Mouse (Mus musculus) kidney, postnatal 0 days (tissue): ENCODE measurements around the gene Slc26a10. TPM values are rescaled to one million over a fixed set of nuclear protein-coding genes. Genes with fewer than 3 reads are reported as not detected.

ENCODE experiments used
- ATAC-seq: fragments of 200-750 bp; cut with Nextera tagmentation; replicated peaks from 2 replicates; pipeline ENCODE4 v1.8.0; 2017; ENCODE audit warnings: low read depth, moderate number of reproducible peaks, moderate TSS enrichment, moderate library complexity; ENCODE audit not compliant: low FRiP score
- DNase-seq: peaks from one replicate; pipeline ENCODE4 v3.0.0-alpha.2; 2016; ENCODE audit warnings: low spot score
- H3K27ac ChIP-seq: fragments of 300-500 bp; sonication (generic); 2 replicates; pipeline ENCODE4 v1.5.1; 2014; ENCODE audit warnings: mild to moderate bottlenecking
- H3K27me3 ChIP-seq: fragments of 300-500 bp; sonication (generic); 2 replicates; pipeline ENCODE4 v1.6.1; 2014; ENCODE audit warnings: low read length, mixed read lengths; ENCODE audit not compliant: insufficient read depth
- H3K36me3 ChIP-seq: fragments of 300-500 bp; sonication (generic); 2 replicates; pipeline ENCODE4 v1.6.1; 2014; ENCODE audit warnings: low read length, mixed read lengths; ENCODE audit not compliant: insufficient read depth
- H3K4me1 ChIP-seq: fragments of 300-500 bp; sonication (generic); replicated peaks from 2 replicates; pipeline ENCODE4 v1.6.1; 2014; ENCODE audit warnings: antibody characterized with exemption, low read length, mixed read lengths; ENCODE audit not compliant: insufficient read depth
- H3K4me2 ChIP-seq: fragments of 300-500 bp; sonication (generic); 2 replicates; pipeline ENCODE4 v1.6.1; 2014; ENCODE audit warnings: mild to moderate bottlenecking, low read length, moderate library complexity, mixed read lengths
- H3K4me3 ChIP-seq: fragments of 300-500 bp; sonication (generic); replicated peaks from 2 replicates; pipeline ENCODE4 v1.5.1; 2014; ENCODE audit warnings: low read depth, low read length
- H3K9ac ChIP-seq: fragments of 300-500 bp; sonication (generic); 2 replicates; pipeline ENCODE4 v1.6.1; 2014; ENCODE audit warnings: low read depth, low read length
- H3K9me3 ChIP-seq: fragments of 300-500 bp; sonication (generic); replicated peaks from 2 replicates; pipeline ENCODE4 v1.6.1; 2016; ENCODE audit warnings: low read length, inconsistent platforms, mixed read lengths
- CTCF ChIP-seq: IDR thresholded peaks from 2 replicates; pipeline ENCODE4 v1.5.1; 2016; ENCODE audit warnings: antibody characterized with exemption, low read depth, mild to moderate bottlenecking, moderate library complexity
- WGBS: fragments of 180-500 bp; shearing (Covaris S2); extraction: QIAGEN DNeasy Blood & Tissue Kit; methylation state at CpG from one replicate; pipeline ENCODE4 v1.1.7; 2014; 5-methylcytosine and 5-hydroxymethylcytosine counted together
- polyA plus RNA-seq: library from polyadenylated mRNA; unstranded; fragments of >200 nt; fragmentation: Nextera tagmentation; extraction: Ambion mirVana; gene quantifications from 2 replicates; pipeline ENCODE4 v1.2.1, GENCODE M21; 2015

The Slc26a10 gene
- polyA plus RNA-seq, 1 experiment from 2014 or later: 3.1 TPM

DNA sequence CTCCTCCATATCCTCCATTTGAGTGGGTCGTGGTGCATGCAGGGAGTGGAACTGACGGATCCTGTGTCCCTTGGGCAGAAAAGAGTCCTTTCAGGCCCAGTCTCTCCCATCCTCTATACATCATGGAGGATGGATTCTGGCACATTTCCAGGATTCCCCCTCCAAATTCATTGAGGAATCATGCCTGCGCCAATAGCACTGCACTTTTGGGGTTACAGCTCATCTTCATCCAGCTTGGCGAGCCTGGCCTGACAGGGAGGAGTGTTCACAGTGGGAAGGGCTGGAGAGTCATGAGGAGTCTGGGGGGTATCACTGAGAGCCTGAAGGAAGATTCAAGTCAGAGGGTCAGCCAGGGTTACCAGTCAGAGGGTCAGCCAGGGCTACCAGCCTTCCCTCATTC is 2.2 kb upstream of the Slc26a10 start:
- Histone ChIP-seq H3K9me3 (no peaks in the 10 kb centered on the region), H3K27me3 (peaks cover 7% of the 10 kb centered on the region; the same call in 1 of the 2 replicates), H3K4me3 (no peak overlapping the region), H3K4me2 (no peak overlapping the region), H3K27ac (no peak overlapping the region), H3K4me1 (peaks cover 20% of the 10 kb centered on the region; the same call in 1 of the 2 replicates), H3K9ac (no peak overlapping the region), H3K36me3 (no peaks in the 10 kb centered on the region)
- DNase-seq: no peak
- WGBS: 87% methylated on average over 4 of the region's 4 CpGs
- ATAC-seq: no peak
- TF ChIP-seq CTCF: no peak

DNA sequence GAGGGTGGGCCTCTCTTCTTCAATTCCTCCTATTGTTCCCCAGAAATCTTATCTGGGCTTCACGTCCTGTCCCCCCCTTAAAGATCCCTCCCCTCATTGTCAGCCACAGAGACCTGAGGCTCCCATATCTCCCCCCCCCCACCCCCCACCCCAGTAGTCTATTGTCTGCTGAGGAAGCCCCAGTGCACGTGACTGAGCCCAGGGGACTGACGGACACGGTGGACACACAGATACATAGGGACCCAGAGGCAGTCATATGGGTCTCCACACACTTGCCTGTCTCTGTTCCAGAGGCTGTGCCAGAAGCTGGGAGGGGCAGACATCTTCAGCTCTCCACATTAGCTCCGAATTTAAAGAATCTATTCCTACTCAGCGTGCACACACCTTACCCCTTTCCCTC is 1.1 kb upstream of the Slc26a10 start:
- ATAC-seq (no peak), DNase-seq (no peak)
- Histone ChIP-seq H3K9ac (no peak overlapping the region), H3K4me3 (no peak overlapping the region), H3K4me1 (peaks cover 23% of the 10 kb centered on the region; the same call in 1 of the 2 replicates), H3K27me3 (peaks cover 11% of the 10 kb centered on the region), H3K4me2 (no peak overlapping the region), H3K9me3 (no peaks in the 10 kb centered on the region), H3K36me3 (no peaks in the 10 kb centered on the region), H3K27ac (no peak overlapping the region)
- 75% methylated on average over 6 of the region's 6 CpGs for WGBS
- TF ChIP-seq CTCF: no peak

DNA sequence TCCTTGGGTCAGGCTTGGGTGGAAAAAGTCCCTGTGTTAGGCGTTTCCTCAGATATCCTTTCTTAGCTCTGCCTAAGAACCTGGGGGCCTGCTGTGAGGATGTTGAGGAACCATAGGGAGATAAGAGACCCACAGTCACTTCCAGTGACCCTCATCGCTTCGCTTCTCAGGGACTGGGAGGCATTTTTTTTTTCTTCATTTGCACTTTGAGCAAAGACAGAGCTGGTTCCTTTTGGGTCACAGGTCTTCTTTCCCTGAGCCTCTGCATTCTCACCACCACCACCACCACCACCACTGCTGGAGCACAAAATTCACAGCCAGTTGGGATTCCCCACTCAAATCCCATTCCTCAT is 226 bp upstream of the Slc26a10 start:
- no peak overlapping the region for H3K27ac ChIP-seq
- H3K4me3 ChIP-seq: no peak overlapping the region
- TF ChIP-seq CTCF: no peak
- H3K9me3 ChIP-seq: no peaks in the 10 kb centered on the region
- peak overlapping the region; percentile 46 for H3K4me2 ChIP-seq
- peak overlapping the region; percentile 14; the same call in 1 of the 2 replicates for H3K9ac ChIP-seq
- DNase-seq (no peak), ATAC-seq (no peak)
- H3K27me3 ChIP-seq: peaks cover 11% of the 10 kb centered on the region
- 42% methylated on average over 3 of the region's 3 CpGs for WGBS
- H3K36me3 ChIP-seq: no peaks in the 10 kb centered on the region
- H3K4me1 ChIP-seq: peaks cover 23% of the 10 kb centered on the region; the same call in 1 of the 2 replicates

DNA sequence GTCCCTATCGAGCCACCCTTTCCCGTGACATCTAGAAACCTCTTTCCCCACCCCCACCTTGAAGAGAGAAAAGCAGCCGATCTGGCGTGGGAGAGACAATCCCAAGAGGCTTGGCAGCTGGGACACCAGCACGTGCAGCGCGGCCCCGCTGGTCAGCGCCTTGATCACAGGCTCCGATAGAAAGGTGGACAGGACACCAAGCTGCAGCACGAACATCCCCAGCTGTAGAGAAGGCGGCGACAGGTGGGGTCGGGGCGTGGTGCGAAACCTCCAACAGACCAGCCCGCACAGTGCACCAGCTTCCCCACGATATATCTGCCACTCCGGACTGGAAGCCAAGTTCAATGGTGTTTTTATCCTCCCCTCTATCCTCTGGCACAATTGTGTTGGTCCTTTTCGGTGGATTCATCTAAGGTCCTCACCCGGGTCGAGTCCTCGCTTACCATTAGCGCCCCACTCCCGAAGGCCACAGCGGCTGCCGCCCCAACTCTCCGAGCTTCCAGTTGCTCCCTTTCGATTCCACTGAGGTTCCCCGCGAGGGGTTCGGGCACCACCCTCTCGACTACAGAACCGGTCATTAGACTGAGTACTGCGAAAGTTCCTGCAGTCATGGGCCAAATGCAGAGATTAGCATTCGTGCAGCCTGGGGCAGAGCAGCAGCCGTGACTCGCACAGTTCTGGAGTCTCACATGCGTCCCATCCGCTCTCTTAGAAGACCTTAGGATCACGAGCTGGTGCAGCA is 2.0 kb downstream of the Slc26a10 start:
- ATAC-seq (no peak), DNase-seq (no peak)
- no peak for TF ChIP-seq CTCF
- Histone ChIP-seq H3K9me3 (no peaks in the 10 kb centered on the region), H3K4me2 (peak overlapping the region; percentile 54), H3K27me3 (peaks cover 11% of the 10 kb centered on the region), H3K4me1 (peaks cover 23% of the 10 kb centered on the region; the same call in 1 of the 2 replicates), H3K9ac (no peak overlapping the region), H3K27ac (no peak overlapping the region), H3K36me3 (no peaks in the 10 kb centered on the region), H3K4me3 (peak overlapping the region; percentile 22)
- 4% methylated on average over 41 of the region's 41 CpGs for WGBS

DNA sequence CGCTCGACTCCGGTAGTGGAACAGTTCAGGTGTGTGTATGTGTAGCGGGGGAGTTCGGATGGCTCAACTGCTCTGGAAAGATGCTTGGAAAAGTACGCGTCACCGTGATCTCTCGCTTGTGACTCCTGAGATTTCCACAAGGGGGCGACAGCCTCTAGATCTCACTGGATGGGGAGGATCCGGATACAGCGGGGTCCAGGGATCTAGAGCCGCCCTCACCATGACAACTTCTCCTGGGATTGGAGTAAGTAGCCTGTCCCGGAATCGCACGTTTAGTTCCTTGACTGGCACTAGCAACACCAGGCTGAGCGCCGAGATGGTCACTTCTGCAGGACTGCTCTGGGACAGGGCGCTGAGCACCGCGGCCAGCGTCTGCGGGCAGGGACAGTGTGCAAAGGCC is 2.7 kb downstream of the Slc26a10 start:
- H3K27ac ChIP-seq: no peak overlapping the region
- H3K9ac ChIP-seq: no peak overlapping the region
- WGBS: under 1% methylated on average over 23 of the region's 23 CpGs
- ATAC-seq: peak; percentile 53
- H3K4me3 ChIP-seq: peak overlapping the region; percentile 22
- peak; percentile 92 for TF ChIP-seq CTCF
- H3K4me2 ChIP-seq: peak overlapping the region; percentile 54
- H3K9me3 ChIP-seq: no peaks in the 10 kb centered on the region
- H3K36me3 ChIP-seq: no peaks in the 10 kb centered on the region
- peak; percentile 90 for DNase-seq
- peaks cover 11% of the 10 kb centered on the region for H3K27me3 ChIP-seq
- H3K4me1 ChIP-seq: peaks cover 23% of the 10 kb centered on the region; the same call in 1 of the 2 replicates

DNA sequence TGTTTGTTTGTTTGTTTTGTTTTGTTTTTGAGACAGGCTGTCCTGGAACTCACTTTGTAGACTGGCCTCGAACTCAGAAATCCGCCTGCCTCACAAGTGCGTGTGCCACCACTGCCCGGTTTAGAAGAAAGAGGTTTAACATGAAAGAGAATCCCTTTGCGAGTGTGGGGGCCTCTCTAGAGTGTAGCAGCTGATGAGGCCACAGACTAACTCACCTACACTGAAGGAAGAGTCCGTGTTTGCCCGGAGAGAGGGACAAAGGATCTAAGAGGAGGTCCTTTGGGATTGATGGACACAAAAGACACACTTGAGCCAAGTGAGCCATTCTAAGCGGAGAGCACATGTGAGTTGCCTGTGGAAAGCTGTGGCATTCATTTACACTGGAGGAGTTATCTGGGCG is 3.2 kb downstream of the Slc26a10 start:
- Histone ChIP-seq H3K4me1 (peaks cover 23% of the 10 kb centered on the region; the same call in 1 of the 2 replicates), H3K4me2 (peak overlapping the region; percentile 54; the same call in 1 of the 2 replicates), H3K27ac (no peak overlapping the region), H3K36me3 (no peaks in the 10 kb centered on the region), H3K9me3 (no peaks in the 10 kb centered on the region), H3K4me3 (no peak overlapping the region), H3K9ac (no peak overlapping the region), H3K27me3 (peaks cover 11% of the 10 kb centered on the region)
- DNase-seq (no peak), ATAC-seq (no peak)
- no peak for TF ChIP-seq CTCF
- WGBS: 26% methylated on average over 9 of the region's 9 CpGs

DNA sequence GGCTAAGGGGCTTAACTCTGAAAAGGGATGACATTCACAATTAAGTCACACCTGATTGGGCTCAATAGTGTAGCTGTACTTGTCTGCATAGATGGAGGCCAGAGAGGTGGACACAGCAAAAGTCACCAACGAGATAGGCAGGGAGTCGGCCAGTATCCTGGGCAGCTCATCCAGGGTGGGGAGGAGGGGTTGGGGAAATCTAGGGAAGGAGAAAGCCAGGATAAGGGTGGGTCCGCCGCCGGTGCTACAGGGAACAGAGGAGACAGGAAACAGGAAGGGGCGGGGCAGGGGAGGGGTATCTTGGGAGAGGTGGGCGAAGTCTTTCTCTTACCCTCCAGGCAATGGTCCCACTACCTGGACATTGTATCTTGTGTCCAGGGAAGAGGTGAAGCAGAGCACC is 3.7 kb downstream of the Slc26a10 start:
- Histone ChIP-seq H3K9me3 (no peaks in the 10 kb centered on the region), H3K36me3 (no peaks in the 10 kb centered on the region), H3K9ac (no peak overlapping the region), H3K27ac (no peak overlapping the region), H3K4me2 (peak overlapping the region; percentile 21), H3K4me1 (peaks cover 23% of the 10 kb centered on the region; the same call in 1 of the 2 replicates), H3K4me3 (no peak overlapping the region), H3K27me3 (peaks cover 11% of the 10 kb centered on the region)
- DNase-seq (no peak), ATAC-seq (no peak)
- 10% methylated on average over 7 of the region's 7 CpGs for WGBS
- TF ChIP-seq CTCF: no peak
